Mouse (Mus musculus): ENCODE measurements around the gene Rbfox2. TPM values are rescaled to one million over a fixed set of nuclear protein-coding genes. Genes with fewer than 3 reads are reported as not detected.

The Rbfox2 gene
- total and polyA plus RNA-seq, 3 experiments: 0.89 TPM; not detected in 2

- H3K4me2 ChIP-seq (ENCODE audit: insufficient read depth, low read depth, poor library complexity, severe bottlenecking): no peak overlapping the region
- TF ChIP-seq ZNF384 (IDR thresholded peaks at IDR 0.05; ENCODE audit: low read depth, low read length): no peak
- TF ChIP-seq MYC (IDR thresholded peaks at IDR 0.05; ENCODE audit: low read depth, low read length): no peak
- no peak for TF ChIP-seq ZC3H11A (IDR thresholded peaks at IDR 0.05; ENCODE audit: low read depth, low read length)
- no peak for TF ChIP-seq BHLHE40 (IDR thresholded peaks at IDR 0.05; ENCODE audit: low read depth, low read length)
- TF ChIP-seq NELFE (IDR thresholded peaks at IDR 0.05; ENCODE audit: low read depth, low read length): no peak
- no peak for TF ChIP-seq ZMIZ1 (IDR thresholded peaks at IDR 0.05; ENCODE audit: low read depth, low read length)
- TF ChIP-seq TBP (conservative IDR thresholded peaks at IDR 0.05; ENCODE audit: low read depth, low read length): no peak
- no peak for TF ChIP-seq POLR2A (IDR thresholded peaks at IDR 0.05; ENCODE audit: low read depth, low read length)
- no peak for TF ChIP-seq MAFK (IDR thresholded peaks at IDR 0.05; ENCODE audit: insufficient replicate concordance, low read length)
- no peak for TF ChIP-seq MAX (IDR thresholded peaks at IDR 0.05; ENCODE audit: low read length)
- TF ChIP-seq JUND (conservative IDR thresholded peaks at IDR 0.05; ENCODE audit: low read depth, low read length): no peak
- no peak for TF ChIP-seq ZKSCAN1 (IDR thresholded peaks at IDR 0.05; ENCODE audit: borderline replicate concordance, low read depth, low read length)
- no peak for TF ChIP-seq E2F4 (IDR thresholded peaks at IDR 0.05; ENCODE audit: insufficient replicate concordance, low read depth, low read length)
- TF ChIP-seq MAZ (IDR thresholded peaks at IDR 0.05; ENCODE audit: low read depth, low read length): no peak
- TF ChIP-seq GABPA (IDR thresholded peaks at IDR 0.05; ENCODE audit: insufficient replicate concordance, low read depth, low read length): no peak
- TF ChIP-seq IRF4 (IDR thresholded peaks at IDR 0.05; ENCODE audit: low read depth, low read length): no peak
- no peak for TF ChIP-seq CHD2 (IDR thresholded peaks at IDR 0.05; ENCODE audit: low read length)
- TF ChIP-seq CHD1 (IDR thresholded peaks at IDR 0.05; ENCODE audit: low read depth, low read length): no peak
- TF ChIP-seq NRF1 (IDR thresholded peaks at IDR 0.05; ENCODE audit: low read depth, low read length): no peak
- in situ Hi-C loops (cut with MboI; ENCODE audit: low pct_ligation_motif_present, low pct_unique_long_range_greater_than_20kb, low sequenced_read_pairs) (no loop called here), dilution Hi-C loops (cut with MboI; ENCODE audit: extremely low pct_ligation_motif_present, extremely low pct_unique_long_range_greater_than_20kb, low sequenced_read_pairs) (no loop called here)
- H3K27ac ChIP-seq (ENCODE audit: insufficient read depth, low read depth): no peak overlapping the region
- no peaks in the 10 kb centered on the region for H3K36me3 ChIP-seq (replicated peaks in 1 of 2; ENCODE audit: control insufficient read depth in 1 of 2, insufficient read depth in 1 of 2, low read length in 1 of 2)
- no peak overlapping the region for H3K4me3 ChIP-seq (replicated peaks in 1 of 3; ENCODE audit: low read depth in 2 of 3, low read length in 2 of 3, poor library complexity in 1 of 3)
- H3K9ac ChIP-seq (ENCODE audit: insufficient read depth, low read depth): no peak overlapping the region
- no peaks in the 10 kb centered on the region for H3K9me3 ChIP-seq (replicated peaks; ENCODE audit: low read length)
- H3K27me3 ChIP-seq (replicated peaks): peaks cover 91% of the 10 kb centered on the region
- no peak for DNase-seq (ENCODE audit: extremely low read depth)
- no peaks in the 10 kb centered on the region; a peak in 1 of 4 replicates for H3K4me1 ChIP-seq (ENCODE audit: control insufficient read depth in 1 of 2, insufficient read depth in 2 of 2)
- no peaks in the 10 kb centered on the region for H3K79me2 ChIP-seq (replicated peaks; ENCODE audit: control insufficient read depth, extremely low read depth, insufficient read depth, poor library complexity, severe bottlenecking)
Measured at GRCm38 (mm10) chr15:77196827-77197226, 110.0 kb downstream of the Rbfox2 start.

GRCm38 (mm10) chr15:77196001-77196400 is 110.8 kb downstream of the Rbfox2 start:
- no peak for DNase-seq (ENCODE audit: extremely low read depth)
- Histone ChIP-seq H3K9ac (ENCODE audit: insufficient read depth, low read depth) (no peak overlapping the region), H3K36me3 (replicated peaks in 1 of 2; ENCODE audit: control insufficient read depth in 1 of 2, insufficient read depth in 1 of 2, low read length in 1 of 2) (no peaks in the 10 kb centered on the region), H3K9me3 (replicated peaks; ENCODE audit: low read length) (no peaks in the 10 kb centered on the region), H3K79me2 (replicated peaks; ENCODE audit: control insufficient read depth, extremely low read depth, insufficient read depth, poor library complexity, severe bottlenecking) (no peaks in the 10 kb centered on the region), H3K4me1 (ENCODE audit: control insufficient read depth in 1 of 2, insufficient read depth in 2 of 2) (no peaks in the 10 kb centered on the region; a peak in 1 of 4 replicates), H3K27ac (ENCODE audit: insufficient read depth, low read depth) (no peak overlapping the region), H3K4me2 (ENCODE audit: insufficient read depth, low read depth, poor library complexity, severe bottlenecking) (no peak overlapping the region), H3K4me3 (replicated peaks in 1 of 3; ENCODE audit: low read depth in 2 of 3, low read length in 2 of 3, poor library complexity in 1 of 3) (no peak overlapping the region), H3K27me3 (replicated peaks) (peaks cover 89% of the 10 kb centered on the region)
- dilution Hi-C loops (cut with MboI; ENCODE audit: extremely low pct_ligation_motif_present, extremely low pct_unique_long_range_greater_than_20kb, low sequenced_read_pairs): no loop called here
- in situ Hi-C loops (cut with MboI; ENCODE audit: low pct_ligation_motif_present, low pct_unique_long_range_greater_than_20kb, low sequenced_read_pairs): no loop called here
- no peak for TF ChIP-seq USF2 (conservative IDR thresholded peaks at IDR 0.05; ENCODE audit: low read depth, low read length)
- no peak for TF ChIP-seq RAD21 (IDR thresholded peaks at IDR 0.05; ENCODE audit: low read depth, low read length)
- TF ChIP-seq USF1 (IDR thresholded peaks at IDR 0.05; ENCODE audit: low read depth, low read length): no peak
